Mouse (Mus musculus): Measurements from ENCODE around the gene Gnaz.

DNA sequence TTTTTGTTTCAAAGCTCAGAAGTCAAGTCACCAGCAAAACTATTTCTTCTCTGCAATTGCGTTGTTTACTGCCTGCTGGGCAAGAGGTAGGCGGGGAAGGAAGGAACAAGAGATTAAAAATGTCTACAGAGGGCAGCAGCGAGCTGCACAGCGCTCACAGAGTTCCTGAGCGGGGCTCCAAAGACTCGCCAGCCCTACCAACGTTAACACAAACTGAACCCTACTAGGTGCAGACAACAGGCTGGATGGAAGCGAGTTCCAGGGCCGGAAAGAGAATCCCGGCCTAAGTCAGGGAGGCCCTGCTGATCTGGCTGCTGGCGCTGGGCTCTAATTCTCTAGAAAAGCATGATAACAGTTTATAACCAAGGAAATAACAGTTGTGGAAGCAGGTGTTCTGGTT is 92.4 kb downstream of the Gnaz start:
- peak; percentile 95 for TF ChIP-seq CTCF (conservative IDR thresholded peaks at IDR 0.05; ENCODE audit: insufficient read depth, insufficient read length, low read depth, low read length)
- TF ChIP-seq POLR2A (IDR thresholded peaks at IDR 0.05; ENCODE audit: low read depth, low read length) = no peak

Data from kidney, adult 2 months (tissue).